Mouse (Mus musculus): ENCODE data around the gene Med20.
A peak's percentile ranks its signal among the peaks of the same experiment; 100 is the strongest.
"Not testable (repeated sequence)": the region's sequence is repeated elsewhere in the genome, so short reads cannot be mapped to it uniquely, and the experiment has no call there.

Gene Med20

DNA sequence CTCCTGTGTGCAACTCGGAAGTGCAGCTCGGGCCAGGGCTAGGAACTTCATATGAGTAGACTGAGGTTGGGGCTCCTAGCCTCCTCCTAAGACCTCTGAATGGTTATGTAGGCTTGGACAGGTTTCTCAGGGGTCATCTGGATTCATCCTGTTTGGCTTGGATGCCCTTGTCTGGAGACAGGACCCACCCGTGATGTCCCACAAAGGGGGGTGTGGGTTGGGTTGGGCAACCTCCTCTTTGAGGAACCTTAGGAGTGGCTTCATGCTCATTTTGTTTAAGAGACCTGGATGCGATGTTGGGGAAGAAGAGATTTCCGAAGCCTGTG is 14.6 kb upstream of the Med20 start:
- no peak for DNase-seq (ENCODE audit: low read depth, low spot score)

- no peak for DNase-seq (ENCODE audit: low read depth, low spot score)
Measured at GRCm38 (mm10) chr17:47597261-47597660, 14.1 kb upstream of the Med20 start.

DNA sequence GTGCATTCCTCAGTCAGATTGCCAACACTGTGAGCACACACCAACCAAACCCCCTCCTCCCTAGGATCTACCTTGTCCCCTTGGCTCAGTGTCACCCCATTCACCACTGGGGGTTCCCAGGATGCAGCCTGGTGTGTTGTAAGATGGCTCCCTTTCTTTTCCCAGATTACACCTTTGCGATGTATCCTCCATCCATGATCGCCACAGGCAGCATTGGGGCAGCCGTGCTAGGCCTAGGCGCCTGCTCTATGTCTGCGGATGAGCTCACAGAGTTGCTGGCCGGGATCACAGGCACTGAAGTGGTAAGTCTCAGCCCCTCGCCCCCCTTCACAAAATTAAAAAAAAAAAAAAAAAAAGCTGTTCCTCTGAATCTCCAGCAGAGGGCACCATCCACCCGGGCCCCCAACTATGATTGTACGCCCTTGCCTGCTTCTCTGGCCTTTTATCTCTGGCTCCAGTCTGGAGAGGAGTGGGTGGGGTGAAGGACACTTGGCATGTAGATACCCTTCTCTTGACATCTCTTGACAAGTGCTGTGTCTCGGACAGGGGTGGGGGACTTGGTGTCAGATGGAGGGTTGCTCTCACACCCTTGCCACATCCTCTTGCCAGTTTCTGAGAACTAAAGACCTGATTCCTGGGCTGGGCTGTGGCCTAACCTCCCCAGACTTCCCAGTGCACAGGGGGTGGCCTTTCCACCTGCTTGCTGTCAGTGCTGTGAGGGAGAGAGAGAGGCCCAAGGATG is 13.4 kb upstream of the Med20 start:
- peak; percentile 46 for DNase-seq (ENCODE audit: low read depth, low spot score)

- DNase-seq (ENCODE audit: low read depth, low spot score): not testable (repeated sequence)
Measured at GRCm38 (mm10) chr17:47598580-47599304, 12.6 kb upstream of the Med20 start.

DNA sequence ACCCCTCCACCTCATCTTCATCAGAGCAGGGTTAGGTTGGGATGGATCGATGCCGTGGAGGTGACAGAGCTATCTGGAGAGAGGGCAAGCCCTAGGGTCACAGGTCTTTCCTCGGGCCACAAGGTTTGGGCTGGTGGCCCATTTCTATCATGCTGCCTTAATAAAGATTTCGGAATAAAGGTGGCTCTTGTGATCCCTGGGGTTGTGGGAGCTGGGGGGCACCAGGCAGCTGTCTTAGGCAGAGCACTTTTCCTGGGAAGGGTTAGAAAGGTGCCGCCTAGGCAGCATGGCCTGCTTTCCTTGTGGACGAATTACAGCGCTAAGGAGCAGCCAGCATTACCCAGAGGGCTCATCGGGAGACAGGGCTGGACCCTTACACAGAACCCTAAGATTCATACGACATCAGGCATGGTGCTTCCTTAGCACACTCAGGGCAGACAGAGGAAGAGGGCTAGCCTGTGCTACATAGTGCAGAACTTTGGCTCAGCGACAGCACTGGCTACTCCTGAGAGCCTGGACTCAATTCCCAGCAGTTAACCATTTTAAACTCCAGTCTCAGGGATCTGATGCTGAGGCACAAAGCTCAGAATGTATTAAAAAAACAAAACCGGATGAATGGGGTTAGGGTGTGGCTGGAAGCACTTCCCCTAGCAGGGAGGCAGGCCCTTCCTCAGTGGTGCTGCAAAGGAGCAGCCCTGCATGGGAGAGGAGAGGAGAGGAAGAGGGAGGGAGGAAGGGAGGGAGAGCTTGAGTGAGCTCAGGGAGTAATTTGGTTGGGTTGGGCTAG is 11.7 kb upstream of the Med20 start:
- no peak for DNase-seq (ENCODE audit: low read depth, low spot score)

- no peak for DNase-seq (ENCODE audit: low read depth, low spot score)
Measured at GRCm38 (mm10) chr17:47600601-47601388, 10.6 kb upstream of the Med20 start.

DNA sequence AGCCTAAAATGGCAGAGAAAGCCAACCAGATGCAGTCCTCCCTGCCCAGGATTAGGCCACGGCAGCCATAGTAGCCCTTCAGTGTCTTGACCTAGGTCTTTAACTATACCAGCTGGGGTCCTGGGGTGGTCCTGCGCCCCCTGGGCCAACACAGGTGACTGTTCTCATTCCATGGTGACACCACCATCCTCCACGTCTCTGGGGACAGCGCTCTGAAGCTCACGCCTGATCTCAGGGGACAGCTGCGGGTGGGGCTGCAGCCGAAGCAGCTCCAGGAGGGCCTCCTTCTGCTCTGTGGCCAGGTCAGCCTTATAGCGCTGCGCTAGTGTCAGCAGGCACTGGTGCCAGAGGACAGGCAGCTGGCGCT is 10.0 kb upstream of the Med20 start:
- no peak for DNase-seq (ENCODE audit: low read depth, low spot score)

DNA sequence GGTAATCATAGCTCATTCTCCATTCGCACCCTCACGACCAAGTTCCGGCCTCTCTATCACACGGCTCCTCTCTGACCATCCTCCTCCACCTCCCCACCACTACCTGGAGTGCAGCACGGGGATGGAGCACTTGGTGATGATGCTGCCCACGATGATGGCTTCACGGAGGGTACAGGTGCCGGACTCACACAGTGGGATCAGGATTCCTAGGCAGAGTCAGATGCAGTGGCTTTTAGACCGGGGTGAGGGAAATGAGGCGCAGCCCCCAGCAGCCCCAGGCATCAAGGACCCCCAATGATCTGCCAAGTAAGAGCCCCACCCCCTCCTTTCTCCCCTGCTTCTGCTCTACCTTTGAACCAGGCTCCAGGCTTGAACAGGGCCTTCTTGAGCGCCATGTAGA is 9.1 kb upstream of the Med20 start:
- no peak for DNase-seq (ENCODE audit: low read depth, low spot score)

- DNase-seq (ENCODE audit: low read depth, low spot score): no peak
Measured at GRCm38 (mm10) chr17:47606220-47606619, 5.2 kb upstream of the Med20 start.

- DNase-seq (ENCODE audit: low read depth, low spot score): no peak
Measured at GRCm38 (mm10) chr17:47609182-47609581, 2.2 kb upstream of the Med20 start.

DNA sequence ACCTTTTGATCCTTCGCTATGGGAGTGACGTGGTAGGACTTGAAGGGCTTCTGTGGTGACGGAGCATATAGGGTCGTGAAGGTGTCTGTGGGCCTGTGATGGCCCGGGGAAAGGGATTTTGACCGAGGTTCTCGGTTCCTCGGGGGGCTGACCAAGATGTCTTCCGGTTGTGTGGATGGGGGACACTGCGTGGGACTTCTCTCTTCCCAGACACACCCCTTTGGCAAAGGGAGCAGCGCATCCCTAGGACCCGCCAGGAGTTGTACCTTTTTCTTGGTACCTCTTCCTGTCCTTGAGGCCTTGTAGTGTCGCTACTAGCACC is 240 bp downstream of the Med20 start:
- no peak for DNase-seq (ENCODE audit: low read depth, low spot score)

DNA sequence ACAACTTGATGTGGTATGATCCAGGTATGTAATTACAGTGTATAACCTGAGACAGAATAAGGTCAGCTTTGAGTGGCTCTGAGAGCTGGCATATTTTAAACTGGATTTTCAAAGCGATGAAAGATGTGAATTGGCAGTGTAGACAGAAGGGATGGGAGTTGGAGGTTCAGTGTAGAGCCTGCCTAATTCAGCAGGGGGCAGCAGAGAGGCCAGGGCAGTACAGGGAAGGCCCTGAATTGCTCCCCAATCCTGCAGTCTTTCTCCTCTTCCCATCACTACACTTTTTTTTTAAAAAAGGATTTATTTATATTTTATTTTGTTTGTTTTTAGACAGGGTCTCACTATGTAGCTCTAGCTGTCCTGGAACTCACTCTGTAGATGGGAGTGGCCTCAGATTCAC is 2.6 kb downstream of the Med20 start:
- no peak for DNase-seq (ENCODE audit: low read depth, low spot score)

DNA sequence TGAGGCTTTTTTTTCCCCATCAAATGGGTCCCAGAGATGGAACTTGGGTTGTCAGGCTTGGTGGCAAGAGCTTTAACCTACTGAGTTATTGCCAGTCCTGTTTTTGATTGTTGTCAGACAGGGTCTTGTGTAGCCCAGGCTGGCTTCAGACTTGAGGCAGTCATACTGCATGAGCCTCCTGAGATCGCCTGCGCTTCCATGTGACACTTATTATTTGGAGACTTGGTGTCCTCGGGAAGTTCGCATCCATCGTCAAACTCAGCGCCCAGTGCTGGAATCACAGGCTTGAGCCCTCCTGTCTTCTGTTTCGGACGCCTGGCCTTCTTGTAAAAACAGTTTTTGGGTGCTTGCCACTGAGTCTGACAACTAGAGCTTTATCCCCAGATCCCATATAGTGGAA is 4.7 kb downstream of the Med20 start:
- DNase-seq (ENCODE audit: low read depth, low spot score): no peak

DNA sequence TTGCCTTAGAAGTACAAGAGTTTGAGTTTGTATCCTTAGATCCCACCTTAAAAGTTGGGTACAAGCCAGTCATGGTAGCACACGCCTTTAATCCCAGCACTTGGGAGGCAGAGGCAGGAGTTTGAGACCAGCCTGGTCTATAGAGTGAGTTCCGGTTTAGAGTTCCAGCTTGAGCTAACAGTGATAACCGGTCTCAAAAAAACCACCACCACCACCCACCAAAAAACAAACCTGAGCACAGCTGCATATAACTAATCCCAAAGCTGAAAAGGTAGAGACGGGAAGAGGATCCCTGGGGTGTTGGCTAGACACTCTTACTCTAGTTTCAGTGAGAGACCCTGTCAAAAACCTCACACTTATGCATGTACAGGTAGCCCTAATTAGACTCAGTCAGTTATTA is 5.3 kb downstream of the Med20 start:
- DNase-seq (ENCODE audit: low read depth, low spot score): no peak

DNA sequence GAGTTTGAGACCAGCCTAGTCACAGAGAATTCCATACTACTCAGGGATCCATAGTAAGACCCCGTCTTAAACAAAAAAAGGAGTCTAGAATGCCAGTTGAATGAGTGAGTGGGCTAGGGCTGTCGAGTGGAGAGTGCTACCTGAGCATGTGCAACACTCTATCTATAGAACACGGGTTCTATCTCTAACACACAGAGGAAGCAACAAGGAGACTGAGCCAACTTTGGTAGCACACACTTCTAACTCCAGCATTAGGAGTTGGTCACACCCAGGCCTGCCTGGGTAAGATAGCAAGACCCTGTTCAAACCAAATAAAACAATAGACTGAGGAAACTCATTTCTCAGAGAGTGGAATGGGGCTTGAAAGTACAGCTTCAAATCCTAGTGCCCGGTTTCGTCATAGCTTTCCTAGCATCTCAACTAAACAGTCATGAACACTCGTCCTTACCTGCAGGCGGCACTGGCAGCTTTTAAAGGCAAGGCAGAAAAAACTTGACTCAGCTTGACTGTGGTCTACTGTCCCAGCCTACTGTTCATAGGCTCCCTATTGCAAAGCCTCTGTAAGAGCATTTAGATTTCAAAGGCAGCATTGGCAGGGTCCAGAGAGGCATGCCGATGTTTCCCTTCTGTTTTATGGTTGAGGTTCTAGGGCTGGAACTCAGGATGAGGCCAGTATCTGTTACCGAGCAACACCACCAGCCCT is 6.4 kb downstream of the Med20 start:
- DNase-seq (ENCODE audit: low read depth, low spot score): no peak

DNA sequence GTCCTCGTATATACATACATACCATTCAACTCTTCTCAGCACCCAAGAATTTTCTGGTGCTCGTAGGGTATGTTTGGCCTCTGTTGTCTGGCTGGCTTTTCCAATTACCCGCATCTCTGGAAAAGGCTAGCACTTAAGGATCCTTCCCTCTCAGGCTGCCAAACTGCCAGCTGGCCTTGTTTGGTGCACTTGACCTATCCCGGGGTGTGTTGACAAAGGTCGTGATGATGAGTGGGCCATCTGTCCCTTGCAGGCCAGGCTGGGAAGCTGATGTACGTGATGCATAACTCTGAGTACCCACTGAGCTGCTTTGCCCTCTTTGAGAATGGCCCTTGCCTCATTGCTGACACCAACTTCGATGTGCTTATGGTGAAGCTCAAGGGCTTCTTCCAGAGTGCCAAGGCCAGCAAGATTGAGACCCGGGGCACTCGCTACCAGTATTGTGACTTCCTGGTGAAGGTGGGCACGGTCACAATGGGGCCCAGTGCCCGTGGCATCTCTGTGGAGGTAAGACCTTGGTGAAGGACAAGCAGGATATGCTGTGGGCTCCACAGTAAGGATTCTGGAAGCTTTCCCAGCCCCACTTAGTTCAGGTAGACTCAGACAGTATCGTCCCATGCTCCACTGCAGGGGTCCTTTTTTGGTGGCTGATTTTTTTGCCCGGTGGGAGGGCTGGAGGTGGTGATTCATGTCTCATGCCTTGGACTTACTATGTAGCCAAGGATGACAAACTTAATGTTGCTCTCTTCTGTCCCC is 7.4 kb downstream of the Med20 start:
- no peak for DNase-seq (ENCODE audit: low read depth, low spot score)

DNA sequence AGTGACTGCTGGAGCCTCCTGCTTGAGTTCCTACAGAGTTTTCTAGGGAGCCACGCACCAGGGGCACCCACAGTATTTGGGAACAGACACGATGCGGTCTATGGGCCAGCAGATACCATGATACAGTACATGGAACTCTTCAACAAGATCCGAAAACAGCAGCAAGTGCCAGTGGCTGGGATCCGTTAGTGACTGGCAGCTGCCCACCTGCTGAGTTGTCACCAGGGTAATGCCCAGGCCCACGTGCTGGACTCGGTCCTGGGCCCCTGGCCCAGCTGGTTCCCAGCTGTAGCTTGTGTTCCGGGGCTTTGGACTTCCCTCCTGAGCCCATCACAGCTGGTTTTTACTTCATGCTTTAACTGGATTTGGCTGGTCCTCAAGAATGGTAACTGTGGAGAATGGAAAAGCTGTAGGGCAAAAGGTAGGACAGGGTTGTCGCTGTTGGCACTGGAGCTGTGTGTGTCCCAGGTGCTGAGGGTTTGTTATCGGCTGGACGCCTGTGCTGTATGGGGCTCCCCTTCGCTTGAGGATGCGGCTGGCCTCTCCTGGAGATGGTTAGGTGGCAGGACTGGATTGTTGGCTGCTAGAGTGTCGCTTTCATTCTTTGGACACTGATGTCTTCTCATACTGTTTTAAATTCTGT is 11.7 kb downstream of the Med20 start:
- no peak for DNase-seq (ENCODE audit: low read depth, low spot score)

DNA sequence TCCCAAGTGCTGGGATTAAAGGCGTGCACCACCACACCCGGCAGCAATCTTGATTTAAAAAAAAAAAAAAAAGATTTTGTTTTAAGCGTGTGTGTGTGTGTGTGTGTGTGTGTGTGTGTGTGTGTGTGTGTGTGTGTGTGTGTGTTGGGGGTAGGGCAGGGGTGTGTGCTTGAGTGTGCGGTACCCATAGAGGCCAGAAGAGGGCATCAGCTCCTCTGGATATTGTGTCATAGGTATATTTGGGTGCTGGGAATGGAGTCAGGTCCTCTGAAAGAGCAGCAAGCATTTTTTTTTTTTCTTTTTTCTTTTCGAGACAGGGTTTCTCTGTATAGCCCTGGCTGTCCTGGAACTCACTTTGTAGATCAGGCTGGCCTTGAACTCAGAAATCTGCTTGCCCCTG is 13.2 kb downstream of the Med20 start:
- not testable (repeated sequence) for DNase-seq (ENCODE audit: low read depth, low spot score)

DNA sequence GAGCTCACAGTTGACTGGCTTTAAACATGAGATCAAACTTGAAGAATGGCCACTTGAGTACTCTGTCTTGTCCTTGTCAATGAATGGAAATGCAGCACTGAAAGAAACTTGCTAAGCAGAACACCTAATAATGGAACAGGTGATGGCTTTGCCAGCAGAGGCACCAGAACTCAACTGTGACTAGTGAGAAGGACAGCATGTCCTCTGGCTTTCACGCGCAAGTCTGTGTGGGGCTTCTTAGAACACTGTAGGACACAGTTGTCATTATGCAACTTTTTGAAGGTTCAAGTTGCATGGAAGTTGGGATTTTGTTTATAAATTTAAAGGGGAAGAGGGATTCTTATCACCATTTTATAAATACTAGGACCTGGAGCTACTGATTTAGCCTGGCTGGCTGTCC is 13.7 kb downstream of the Med20 start:
- no peak for DNase-seq (ENCODE audit: low read depth, low spot score)

DNA sequence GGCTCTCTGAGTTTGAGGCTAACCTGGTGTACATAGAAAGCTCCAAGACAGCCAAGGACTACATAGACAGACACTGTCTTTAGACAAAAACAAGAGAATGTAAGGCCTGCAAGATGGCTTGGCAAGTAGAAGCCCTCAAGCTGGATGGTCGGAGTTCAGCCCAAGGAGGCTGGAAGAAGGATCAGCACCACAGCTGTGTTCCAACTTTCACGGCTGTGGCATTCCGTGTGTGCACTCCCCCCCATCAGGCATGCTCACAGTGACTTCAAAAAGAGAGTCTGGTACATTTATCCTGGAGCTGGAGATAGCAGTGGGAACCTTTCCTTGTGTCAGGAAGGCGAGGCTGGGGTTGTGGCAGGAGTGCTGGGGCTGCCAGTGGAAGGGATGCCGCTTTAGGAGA is 14.6 kb downstream of the Med20 start:
- no peak for DNase-seq (ENCODE audit: low read depth, low spot score)

Data from WW6 (cell line).